Mouse (Mus musculus) CH12.LX (cell line): ENCODE measurements around the gene Msantd2.

Experiments
- CTCF ChIP-seq, 2 experiments: IDR thresholded peaks in 1 of 2; conservative IDR thresholded peaks in 1 of 2; 2 replicates each; pipeline ENCODE4 v1.5.1; 2011 to 2012; ENCODE audit warnings: low read depth in 2 of 2, low read length in 2 of 2, improper control_type of control experiment in 1 of 2, inconsistent platforms in 1 of 2, mild to moderate bottlenecking in 1 of 2, moderate library complexity in 1 of 2
- POLR2A ChIP-seq: IDR thresholded peaks from 2 replicates; pipeline ENCODE4 v1.6.1; 2011; ENCODE audit warnings: low read depth, mild to moderate bottlenecking, improper control_type of control experiment, low read length

DNA sequence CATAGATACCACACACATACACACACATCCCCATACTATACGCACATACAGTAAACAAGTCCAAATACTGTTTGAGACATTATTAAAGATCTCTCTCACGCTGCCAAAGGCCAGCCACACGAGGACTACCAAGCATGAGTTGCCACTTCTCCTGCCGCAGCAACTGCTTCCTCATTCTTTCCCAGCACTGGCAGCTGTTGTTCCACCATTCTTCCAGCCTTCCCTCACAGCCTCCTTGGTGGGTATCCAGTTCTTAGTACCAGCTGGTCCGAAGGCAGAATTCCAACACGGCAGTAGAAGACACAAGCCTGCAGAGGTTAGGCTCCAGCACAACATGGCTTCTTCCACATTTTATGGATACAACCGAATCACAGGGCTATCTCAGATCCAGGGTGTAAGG, 14.2 kb upstream of the Msantd2 start:
- TF ChIP-seq CTCF (conservative IDR thresholded peaks at IDR 0.05 in 1 of 2, IDR thresholded peaks at IDR 0.05 in 1 of 2; ENCODE audit: low read depth in 2 of 2, low read length in 2 of 2) = no peak
- TF ChIP-seq POLR2A = no peak
